Mouse (Mus musculus): ENCODE results near the gene Gpm6a.

The Gpm6a gene

GRCm38 (mm10) chr8:54954741-54955455, at the start of gene Gpm6a:
Gene Gpm6a, plus strand, starts transcription at chr8:54954843.
- no peak for DNase-seq (ENCODE audit: low read depth, low spot score)

- no peak for DNase-seq (ENCODE audit: low read depth, low spot score)
Observed at GRCm38 (mm10) chr8:54912891-54913290, 41.8 kb upstream of the Gpm6a start.

GRCm38 (mm10) chr8:54917710-54918109, 36.9 kb upstream of the Gpm6a start:
- DNase-seq (ENCODE audit: low read depth, low spot score): no peak

GRCm38 (mm10) chr8:54922160-54922855, 32.3 kb upstream of the Gpm6a start:
- DNase-seq (ENCODE audit: low read depth, low spot score): no peak

GRCm38 (mm10) chr8:54924936-54925335, 29.7 kb upstream of the Gpm6a start:
- no peak for DNase-seq (ENCODE audit: low read depth, low spot score)

- DNase-seq (ENCODE audit: low read depth, low spot score): no peak
Observed at GRCm38 (mm10) chr8:54932306-54932705, 22.3 kb upstream of the Gpm6a start.

- DNase-seq (ENCODE audit: low read depth, low spot score): no peak
Observed at GRCm38 (mm10) chr8:54953351-54953750, 1.3 kb upstream of the Gpm6a start.

- no peak for DNase-seq (ENCODE audit: low read depth, low spot score)
Observed at GRCm38 (mm10) chr8:54954030-54954429, 613 bp upstream of the Gpm6a start.

- no peak for DNase-seq (ENCODE audit: low read depth, low spot score)
Observed at GRCm38 (mm10) chr8:54955456-54955800, 785 bp downstream of the Gpm6a start.

GRCm38 (mm10) chr8:54955935-54956573, 1.4 kb downstream of the Gpm6a start:
- no peak for DNase-seq (ENCODE audit: low read depth, low spot score)

GRCm38 (mm10) chr8:54956787-54957186, 2.1 kb downstream of the Gpm6a start:
- no peak for DNase-seq (ENCODE audit: low read depth, low spot score)

- no peak for DNase-seq (ENCODE audit: low read depth, low spot score)
Observed at GRCm38 (mm10) chr8:54957506-54957905, 2.9 kb downstream of the Gpm6a start.

- no peak for DNase-seq (ENCODE audit: low read depth, low spot score)
Observed at GRCm38 (mm10) chr8:54961571-54961970, 6.9 kb downstream of the Gpm6a start.

- DNase-seq (ENCODE audit: low read depth, low spot score): no peak
Observed at GRCm38 (mm10) chr8:54975020-54975419, 20.4 kb downstream of the Gpm6a start.

GRCm38 (mm10) chr8:54975506-54975905, 20.9 kb downstream of the Gpm6a start:
- no peak for DNase-seq (ENCODE audit: low read depth, low spot score)

- DNase-seq (ENCODE audit: low read depth, low spot score): no peak
Observed at GRCm38 (mm10) chr8:54975927-54976326, 21.3 kb downstream of the Gpm6a start.

- no peak for DNase-seq (ENCODE audit: low read depth, low spot score)
Observed at GRCm38 (mm10) chr8:54976663-54977062, 22.0 kb downstream of the Gpm6a start.

- no peak for DNase-seq (ENCODE audit: low read depth, low spot score)
Observed at GRCm38 (mm10) chr8:54986791-54987190, 32.1 kb downstream of the Gpm6a start.

- no peak for DNase-seq (ENCODE audit: low read depth, low spot score)
Observed at GRCm38 (mm10) chr8:54989093-54989492, 34.5 kb downstream of the Gpm6a start.

- DNase-seq (ENCODE audit: low read depth, low spot score): no peak
Observed at GRCm38 (mm10) chr8:54991840-54992609, 37.4 kb downstream of the Gpm6a start.

- no peak for DNase-seq (ENCODE audit: low read depth, low spot score)
Observed at GRCm38 (mm10) chr8:54995662-54996061, 41.0 kb downstream of the Gpm6a start.

- DNase-seq (ENCODE audit: low read depth, low spot score): no peak
Observed at GRCm38 (mm10) chr8:55002398-55002797, 47.8 kb downstream of the Gpm6a start.

All from 3T3-L1 (cell line).